Mouse (Mus musculus): ENCODE data around the gene Gjb5.

DNA sequence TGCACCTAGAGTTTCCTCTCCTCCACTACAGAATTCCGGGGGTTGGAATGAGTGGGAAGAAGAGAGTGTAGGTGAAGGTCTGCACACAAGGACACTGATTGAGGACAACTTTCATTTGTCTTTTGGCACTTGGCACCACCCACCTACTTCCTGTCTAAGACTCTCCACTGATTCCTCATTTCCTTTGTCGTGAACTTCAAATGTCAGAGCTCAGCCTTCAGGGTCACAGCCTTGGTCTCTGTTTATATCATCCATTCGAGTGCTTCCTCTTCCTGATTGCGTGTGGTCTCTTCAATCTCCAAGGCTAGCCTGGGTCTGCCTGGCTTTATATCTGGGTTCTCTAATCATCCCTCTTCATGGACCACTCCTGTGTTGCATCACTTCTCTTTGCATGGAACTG lies 37.6 kb upstream of the Gjb5 start:
- TF ChIP-seq USF1 (IDR thresholded peaks at IDR 0.05; ENCODE audit: low read depth) (no peak), POLR2A (IDR thresholded peaks at IDR 0.05; ENCODE audit: insufficient read length, low read depth) (no peak), MYOD1 (IDR thresholded peaks at IDR 0.05; ENCODE audit: control insufficient read depth in 1 of 3, insufficient read length in 2 of 3, low read depth in 2 of 3) (no peak), SRF (IDR thresholded peaks at IDR 0.05; ENCODE audit: control insufficient read depth, insufficient read length, low read depth) (no peak), CEBPB (IDR thresholded peaks at IDR 0.05; ENCODE audit: insufficient read depth, poor library complexity, severe bottlenecking) (no peak)

All from myocyte (in vitro differentiated cells).